Mouse (Mus musculus): ENCODE results near the gene Nfia.

Nfia gene

DNA sequence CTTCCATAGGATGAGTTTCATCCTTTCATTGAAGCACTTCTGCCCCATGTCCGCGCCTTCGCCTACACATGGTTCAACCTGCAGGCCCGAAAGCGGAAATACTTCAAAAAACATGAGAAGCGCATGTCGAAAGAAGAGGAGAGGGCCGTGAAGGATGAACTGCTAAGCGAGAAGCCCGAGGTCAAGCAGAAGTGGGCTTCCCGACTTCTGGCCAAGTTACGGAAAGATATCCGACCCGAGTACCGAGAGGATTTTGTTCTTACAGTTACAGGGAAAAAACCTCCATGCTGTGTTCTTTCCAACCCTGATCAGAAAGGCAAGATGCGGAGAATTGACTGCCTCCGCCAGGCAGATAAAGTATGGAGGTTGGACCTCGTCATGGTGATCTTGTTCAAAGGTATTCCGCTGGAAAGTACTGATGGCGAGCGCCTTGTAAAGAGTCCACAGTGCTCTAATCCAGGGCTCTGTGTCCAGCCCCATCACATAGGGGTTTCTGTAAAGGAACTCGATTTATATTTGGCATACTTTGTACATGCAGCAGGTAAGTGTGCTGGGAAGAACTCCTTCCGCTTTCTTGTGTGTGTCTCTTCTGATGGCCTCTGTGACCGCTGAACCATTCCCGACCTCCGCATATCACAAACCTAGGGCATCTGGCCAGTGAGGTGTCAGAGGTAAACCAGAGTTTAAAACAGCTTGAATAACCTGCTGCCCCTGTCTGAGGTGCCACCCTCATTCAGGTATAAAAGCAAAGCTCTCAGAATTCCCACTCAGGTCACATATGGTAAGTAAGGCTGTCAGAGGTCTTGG, 10.7 kb downstream of the Nfia start:
- DNase-seq (ENCODE audit: low spot score in 2 of 2), result no peak

DNA sequence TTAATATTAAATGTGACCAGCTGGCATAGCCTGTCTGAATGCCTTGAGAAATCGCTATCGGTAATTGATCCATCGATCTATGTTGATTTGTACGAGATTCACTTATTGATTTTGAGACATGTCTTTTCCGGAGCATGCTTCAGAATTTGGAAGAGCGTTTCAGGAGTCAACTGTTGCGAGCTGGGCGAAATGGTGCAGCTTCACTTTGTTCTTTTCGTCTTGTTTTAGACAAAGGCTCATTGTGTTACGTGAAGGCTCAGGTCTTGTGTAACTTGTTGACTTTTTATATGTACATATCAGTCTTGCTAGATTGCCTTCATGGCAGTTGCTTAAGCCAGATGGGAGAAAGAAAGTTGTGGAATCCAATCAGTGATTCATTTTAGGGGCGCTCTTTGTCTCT, 11.7 kb downstream of the Nfia start:
- DNase-seq (ENCODE audit: low spot score in 2 of 2), result no peak

DNA sequence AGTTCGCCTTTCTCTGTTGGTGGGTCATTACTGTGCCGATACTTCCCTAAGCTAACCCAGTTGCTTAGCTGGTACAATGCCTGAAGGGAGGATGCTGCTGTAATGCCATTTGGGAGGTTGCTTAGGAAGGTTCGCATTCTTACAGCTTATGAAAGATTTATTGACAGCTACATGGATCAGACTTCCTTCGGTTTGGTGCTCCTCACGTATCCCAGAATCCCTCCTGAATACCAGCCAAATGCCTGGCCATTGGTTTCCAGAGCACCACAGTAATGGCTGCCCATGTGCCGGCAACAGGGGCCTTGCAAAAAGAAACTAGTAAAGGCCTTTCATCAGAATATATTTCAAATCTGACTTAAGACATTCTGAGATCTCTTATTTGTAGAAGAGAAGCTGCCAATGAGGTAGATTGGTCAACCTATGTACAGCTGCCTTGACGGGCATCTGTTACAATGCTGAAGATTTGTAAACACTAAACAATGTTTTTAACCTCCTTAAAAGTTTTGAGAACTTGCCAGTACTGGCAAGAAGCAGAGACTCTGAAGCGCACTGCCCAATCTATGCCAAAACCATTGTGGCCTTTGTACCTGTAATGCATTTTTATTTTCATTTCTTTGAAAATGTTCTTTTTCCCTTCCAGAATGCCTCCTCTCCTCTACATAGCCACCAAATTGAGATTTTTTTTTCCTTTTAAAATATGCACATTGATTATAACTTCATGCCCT, 13.2 kb downstream of the Nfia start:
- DNase-seq (ENCODE audit: low spot score in 2 of 2), result no peak

DNA sequence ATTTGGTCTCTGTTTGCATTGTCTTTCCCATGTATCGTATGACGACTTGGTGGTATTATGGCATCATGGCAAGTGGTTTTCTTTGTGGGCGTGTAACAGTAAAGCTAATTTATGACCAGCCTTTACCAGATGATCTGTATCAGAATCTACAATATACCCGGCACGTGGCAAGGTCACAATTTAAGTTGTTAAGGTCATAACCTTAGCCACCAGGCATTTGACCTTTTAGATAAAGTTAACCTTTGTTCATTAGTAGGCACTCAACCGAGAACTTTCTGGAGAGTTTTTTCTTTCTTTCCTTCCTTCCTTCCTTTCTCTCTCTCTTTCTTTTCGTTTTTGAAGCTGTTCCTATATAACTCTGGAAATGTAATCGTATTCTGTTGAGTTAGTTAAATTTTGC, 14.0 kb downstream of the Nfia start:
- no peak for DNase-seq (ENCODE audit: low spot score in 2 of 2)

- no peak for DNase-seq (ENCODE audit: low spot score in 2 of 2)
These were observed 15.0 kb downstream of the Nfia start for GRCm38 (mm10) chr4:97787515-97787914.

- DNase-seq (ENCODE audit: low spot score in 2 of 2), result no peak
These were observed 16.0 kb downstream of the Nfia start for GRCm38 (mm10) chr4:97788537-97788936.

DNA sequence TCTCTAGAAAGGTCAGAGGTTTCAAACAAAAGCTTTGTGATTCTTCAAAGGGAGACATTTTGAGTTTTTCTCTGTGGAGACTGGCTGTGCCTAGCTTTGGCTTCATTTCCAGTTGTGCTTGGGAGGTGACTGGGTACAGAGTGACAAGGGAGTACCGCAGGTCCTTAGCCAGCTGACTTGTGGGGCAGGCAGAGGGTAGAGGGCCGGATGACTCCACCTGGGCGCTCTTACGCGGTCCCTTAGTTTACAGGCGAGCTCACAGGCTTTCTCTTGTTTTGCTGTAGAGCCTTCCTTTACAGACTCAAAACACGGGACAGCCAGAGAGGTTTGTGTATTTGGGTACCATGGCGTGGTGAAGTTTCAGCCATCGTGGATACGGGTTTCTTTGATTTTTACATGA, 21.4 kb downstream of the Nfia start:
- no peak for DNase-seq (ENCODE audit: low spot score in 2 of 2)

GRCm38 (mm10) chr4:97794865-97795264, 22.3 kb downstream of the Nfia start:
- no peak for DNase-seq (ENCODE audit: low spot score in 2 of 2)

DNA sequence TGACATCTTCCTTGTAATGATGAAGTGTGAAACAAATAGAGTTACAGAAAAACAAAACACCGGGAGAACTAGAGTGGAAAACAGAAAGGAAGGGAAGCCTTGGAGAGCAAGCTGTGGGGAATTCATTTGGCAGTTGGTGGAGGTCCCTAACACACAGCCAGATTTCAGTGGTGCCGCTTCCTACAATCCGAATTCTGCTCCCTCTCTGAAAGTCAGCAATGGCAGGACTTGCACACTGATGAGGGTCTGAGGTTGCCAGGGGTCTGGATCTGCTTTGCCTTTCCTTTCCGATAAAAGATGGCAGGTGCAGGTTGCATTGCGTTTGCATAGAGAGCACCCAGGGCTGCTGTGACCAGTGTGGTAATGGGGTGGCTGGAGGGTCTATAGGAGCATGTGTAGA, 23.4 kb downstream of the Nfia start:
- no peak for DNase-seq (ENCODE audit: low spot score in 2 of 2)

DNA sequence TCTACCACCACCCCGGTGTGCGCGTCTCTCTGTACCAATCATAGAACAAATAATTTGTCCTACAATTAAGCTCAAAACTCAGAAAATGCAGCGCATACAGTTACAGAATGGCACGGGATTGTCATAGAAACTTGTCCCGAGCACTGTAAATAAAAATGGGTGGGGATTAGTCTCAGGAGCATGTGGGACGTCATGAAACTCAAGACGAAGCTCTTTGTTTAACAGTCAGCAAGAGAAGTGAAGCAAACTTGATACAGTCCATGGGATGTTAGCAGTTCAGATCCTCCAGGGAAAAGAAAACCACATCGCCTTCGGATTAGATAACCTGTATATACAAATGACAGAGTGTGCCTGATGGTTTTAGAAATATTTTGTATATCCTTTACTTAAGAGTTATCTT, 24.0 kb downstream of the Nfia start:
- no peak for DNase-seq (ENCODE audit: low spot score in 2 of 2)

- DNase-seq (ENCODE audit: low spot score in 2 of 2), result no peak
These were observed 31.3 kb downstream of the Nfia start for GRCm38 (mm10) chr4:97803791-97804190.

DNA sequence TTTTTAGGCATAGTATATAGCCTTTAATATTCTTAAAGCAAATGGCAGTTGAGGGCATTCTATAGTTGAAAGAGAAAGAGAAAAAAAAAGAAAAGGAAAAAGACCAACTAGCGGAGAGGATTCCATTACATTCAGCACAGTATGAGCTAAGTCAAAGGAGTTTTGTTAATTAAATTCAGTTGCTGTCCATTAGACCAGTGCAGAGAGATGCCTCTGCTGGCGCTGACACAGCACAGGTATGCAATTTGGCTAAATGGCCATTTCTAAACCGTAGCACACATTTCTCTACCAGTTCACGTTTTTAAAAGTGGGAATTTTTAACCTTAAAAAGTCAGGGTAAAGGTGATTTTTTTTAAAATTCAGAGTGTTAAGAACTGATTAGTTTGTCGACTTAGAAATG, 32.1 kb downstream of the Nfia start:
- no peak for DNase-seq (ENCODE audit: low spot score in 2 of 2)

GRCm38 (mm10) chr4:97805255-97805654, 32.7 kb downstream of the Nfia start:
- DNase-seq (ENCODE audit: low spot score in 2 of 2), result no peak

DNA sequence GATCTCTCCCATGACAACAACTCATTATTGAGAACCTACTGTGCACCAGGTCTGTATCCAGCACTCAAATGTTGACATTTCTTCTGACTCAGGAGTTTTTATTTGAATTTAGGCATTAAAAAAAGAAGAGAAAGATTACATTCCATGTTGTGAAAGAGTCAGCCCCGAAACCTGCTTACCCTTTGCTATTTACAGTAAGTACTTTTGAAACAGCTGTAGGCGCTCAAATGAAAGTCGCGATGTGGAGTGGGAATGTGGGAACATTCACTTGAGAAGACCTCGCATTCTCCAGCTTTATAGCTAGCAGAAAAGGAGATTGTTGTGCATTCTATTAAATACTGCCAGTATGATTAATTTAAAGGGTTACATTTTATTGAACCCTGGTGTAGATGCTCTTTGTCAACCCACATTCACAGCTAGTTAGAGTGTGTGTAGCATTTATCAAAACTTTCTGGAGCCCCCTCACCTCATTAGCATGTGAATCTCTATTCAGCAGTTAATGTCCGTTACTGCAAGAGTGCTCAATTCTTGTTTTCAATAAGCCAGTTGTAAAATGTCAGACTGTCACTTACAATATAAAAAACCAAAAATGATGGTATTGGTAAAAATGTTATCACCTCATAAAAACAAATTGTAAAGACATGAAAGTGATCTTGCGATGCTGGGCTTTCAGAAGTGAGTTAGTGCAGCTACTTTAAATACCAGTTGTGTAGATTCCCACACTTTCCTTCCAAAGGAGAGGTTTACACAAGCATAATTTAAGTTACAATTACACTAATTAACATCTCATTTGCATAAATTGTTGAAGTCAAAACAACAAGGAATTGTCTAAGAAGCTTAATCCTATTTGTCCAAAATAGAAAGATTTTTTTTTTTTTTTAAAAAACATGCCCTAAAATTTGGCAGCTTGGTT, 33.6 kb downstream of the Nfia start:
- no peak for DNase-seq (ENCODE audit: low spot score in 2 of 2)

DNA sequence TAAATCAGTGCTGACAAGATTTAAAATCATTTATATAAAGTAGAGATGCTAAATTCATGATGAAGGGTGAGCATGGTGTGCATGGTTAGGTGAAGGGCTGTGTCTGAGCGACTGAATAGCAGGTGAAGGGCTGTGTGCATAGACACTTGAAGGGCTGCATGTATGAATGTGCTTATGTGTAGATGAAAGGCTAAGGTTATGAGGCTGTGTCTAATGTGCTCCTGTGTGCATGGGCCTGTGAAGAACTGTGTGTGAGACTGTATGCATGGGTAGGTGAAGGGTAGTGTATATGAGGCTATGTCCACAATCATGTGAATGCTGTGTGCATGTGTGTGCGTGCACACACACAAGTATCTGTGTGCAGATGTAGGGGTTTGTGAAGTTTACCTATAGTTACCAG, 34.4 kb downstream of the Nfia start:
- DNase-seq (ENCODE audit: low spot score in 2 of 2), result no peak

DNA sequence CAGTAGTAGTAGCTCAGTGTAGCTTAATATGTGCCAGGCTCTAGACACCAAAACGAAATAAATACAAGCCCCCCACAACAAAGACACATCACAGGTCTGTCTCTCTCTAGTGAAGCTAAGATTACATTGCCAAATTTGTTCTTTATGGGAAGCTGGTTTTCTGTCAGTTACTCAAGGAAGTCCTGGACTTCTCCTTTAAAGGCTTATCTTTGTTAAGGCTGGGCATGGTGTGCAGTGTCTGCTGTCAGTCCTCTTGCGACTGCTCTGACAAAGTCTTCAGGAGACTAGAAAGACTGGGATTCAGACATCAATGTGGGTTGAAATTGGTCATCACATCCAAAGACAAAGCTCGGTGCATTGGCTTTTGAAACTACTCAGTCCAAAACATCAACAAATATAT, 36.4 kb downstream of the Nfia start:
- DNase-seq (ENCODE audit: low spot score in 2 of 2), result no peak

- no peak for DNase-seq (ENCODE audit: low spot score in 2 of 2)
These were observed 37.2 kb downstream of the Nfia start for GRCm38 (mm10) chr4:97809582-97810295.

GRCm38 (mm10) chr4:97810348-97810939, 37.9 kb downstream of the Nfia start:
- no peak for DNase-seq (ENCODE audit: low spot score in 2 of 2)

DNA sequence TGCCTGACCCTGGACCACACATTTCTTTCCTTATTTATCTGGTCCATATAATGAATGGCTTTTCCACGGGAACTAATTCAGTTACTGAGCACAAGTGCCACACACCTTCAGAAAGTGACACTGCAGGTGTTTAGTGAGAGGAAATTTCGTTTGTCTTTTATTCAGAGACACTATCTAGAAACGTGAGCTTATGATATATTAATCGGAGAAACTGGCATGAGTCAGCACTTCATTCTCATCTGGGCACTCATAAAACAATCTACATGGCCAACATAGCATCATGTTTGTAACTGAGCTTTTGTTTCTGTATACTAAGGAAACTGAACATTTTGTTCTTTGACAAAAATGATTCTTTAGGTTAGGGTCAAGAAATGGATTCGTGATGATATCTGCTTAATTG, 40.5 kb downstream of the Nfia start:
- DNase-seq (ENCODE audit: low spot score in 2 of 2), result no peak

GRCm38 (mm10) chr4:97813996-97814395, 41.5 kb downstream of the Nfia start:
- no peak for DNase-seq (ENCODE audit: low spot score in 2 of 2)

- no peak for DNase-seq (ENCODE audit: low spot score in 2 of 2)
These were observed 42.0 kb downstream of the Nfia start for GRCm38 (mm10) chr4:97814515-97814914.
